Mouse (Mus musculus) Patski (cell line): Measurements from ENCODE around the gene Clk1. TPM values are rescaled to one million over a fixed set of nuclear protein-coding genes. Genes with fewer than 3 reads are reported as not detected.

Experiments used
- ATAC-seq: fragments of 100-300 bp; one replicate; pipeline ENCODE4 v1.8.0; 2021
- CTCF ChIA-PET: fragments of 350-600 bp; sonication (Branson Sonifier 250); formaldehyde crosslinking; loops from one replicate; lab custom pipeline; 2022; ENCODE audit warnings: inconsistent platforms; lab: Charles Lee
- POLR2A ChIA-PET: fragments of 350-600 bp; sonication (Branson Sonifier 250); formaldehyde crosslinking; loops from one replicate; lab custom pipeline; 2022; ENCODE audit warnings: antibody characterized with exemption, inconsistent platforms; lab: Charles Lee
- DNase-seq: peaks from one replicate; pipeline ENCODE4 v3.0.0-alpha.2; 2011; ENCODE audit warnings: low read depth, low spot score
- H3K27me3 ChIP-seq: fragments of 371-371 bp; one replicate; pipeline ENCODE4 v1.5.1; 2021
- CTCF ChIP-seq: fragments of 100-300 bp; IDR thresholded peaks from one replicate; pipeline ENCODE4 v1.5.1; 2021
- in situ Hi-C: fragments of 300-500 bp; cut with MboI; formaldehyde crosslinking; loops from 3 replicates; pipeline ENCODE4 v1.11.1; 2018; ENCODE audit warnings: low pct_unique_long_range_greater_than_20kb, mixed read lengths
- polyA plus RNA-seq: library from polyadenylated mRNA; unstranded; gene quantifications from one replicate; pipeline ENCODE4 v1.2.3, GENCODE M21; 2021

Clk1 gene
- polyA plus RNA-seq, 1 experiment from 2014 or later: 109 TPM

GRCm38 (mm10) chr1:58364551-58364950 is 59.3 kb downstream of the Clk1 start:
- CTCF ChIA-PET: no interaction called here
- TF ChIP-seq CTCF: no peak
- in situ Hi-C loops: no loop called here
- POLR2A ChIA-PET: no interaction called here
- H3K27me3 ChIP-seq: no peaks in the 10 kb centered on the region
- DNase-seq: no peak
- ATAC-seq: no peak

GRCm38 (mm10) chr1:58362296-58362695 is 61.6 kb downstream of the Clk1 start:
- no peak for TF ChIP-seq CTCF
- ATAC-seq: no peak
- ChIA-PET CTCF (no interaction called here), POLR2A (no interaction called here)
- in situ Hi-C loops: no loop called here
- no peak for DNase-seq
- H3K27me3 ChIP-seq: no peaks in the 10 kb centered on the region

Other genes starting within 250 kb of the Clk1 start
- not detected for gene Aox4, start 213.7 kb downstream of the Clk1 start, polyA plus RNA-seq
- gene Aox2, start 145.7 kb downstream of the Clk1 start, polyA plus RNA-seq: 0.03 TPM
- 205 TPM for gene Bzw1, start 31.2 kb downstream of the Clk1 start, polyA plus RNA-seq
- gene Nif3l1, start 21.1 kb upstream of the Clk1 start, polyA plus RNA-seq: 25.5 TPM
- gene Ppil3, start 21.4 kb upstream of the Clk1 start, polyA plus RNA-seq: 56.3 TPM
- gene Orc2, start 81.0 kb upstream of the Clk1 start, polyA plus RNA-seq: 31.8 TPM
- 7.0 TPM for gene Fam126b, start 162.3 kb upstream of the Clk1 start, polyA plus RNA-seq
- 159 TPM for gene Ndufb3, start 162.3 kb upstream of the Clk1 start, polyA plus RNA-seq